Comparison of ENCODE assay signal across 30 mouse cellular contexts in genomic region chr4:97806924-97807323, GRCm38 (mm10). TPM values are rescaled to one million over a fixed set of nuclear protein-coding genes. Genes with fewer than 3 reads are reported as not detected.
A peak's percentile ranks its signal among the peaks of the same experiment; 100 is the strongest.
DNase-seq lines count a peak whose midpoint lies in the region; ATAC-seq and TF ChIP-seq lines count a peak whose summit lies in the region.
"Had no signal": no experiment of that assay in that cellular context is flagged by ENCODE, and none has a peak within 500 bp of the region (broad histone marks: within the 10 kb centered on the region; RNA-seq: fewer than 3 reads in every experiment).

No protein-coding gene starts in this region.

- 70% methylated on average over 2 of the region's 2 CpGs for WGBS in forebrain, embryonic 12.5 days
- WGBS in forebrain, postnatal 0 days, result 63% methylated on average over 2 of the region's 2 CpGs
- WGBS in intestine, embryonic 14.5 days, result 94% methylated on average over 2 of the region's 2 CpGs
- 91% methylated on average over 2 of the region's 2 CpGs for WGBS in intestine, embryonic 15.5 days
- WGBS in midbrain, embryonic 15.5 days, result 80% methylated on average over 2 of the region's 2 CpGs
- WGBS in midbrain, postnatal 0 days, result 83% methylated on average over 2 of the region's 2 CpGs
- WGBS in forebrain, embryonic 15.5 days, result 69% methylated on average over 2 of the region's 2 CpGs

- H3K27ac ChIP-seq in forebrain, embryonic 12.5 days, result 0 out of 2 replicates have a peak overlapping the region, but pooled peaks have one; percentile 25
- H3K27ac ChIP-seq in forebrain, postnatal 0 days (ENCODE audit: low read depth, low read length), result no peak overlapping the region
- no peak overlapping the region for H3K27ac ChIP-seq in intestine, embryonic 14.5 days (ENCODE audit: low read depth)
- no peak overlapping the region for H3K27ac ChIP-seq in intestine, embryonic 15.5 days
- no peak overlapping the region for H3K27ac ChIP-seq in midbrain, embryonic 15.5 days
- no peak overlapping the region for H3K27ac ChIP-seq in midbrain, postnatal 0 days (ENCODE audit: low read depth, low read length)
- no peak overlapping the region for H3K27ac ChIP-seq in forebrain, embryonic 15.5 days (replicated peaks)
- H3K27ac ChIP-seq: hindbrain, embryonic 12.5 days; kidney, postnatal 0 days; limb, embryonic 15.5 days; liver, embryonic 13.5 days; stomach, postnatal 0 days had no signal

- H3K4me2 ChIP-seq in forebrain, embryonic 12.5 days, result no peak overlapping the region
- H3K4me2 ChIP-seq in forebrain, postnatal 0 days (ENCODE audit: low read depth), result no peak overlapping the region
- H3K4me2 ChIP-seq in intestine, embryonic 14.5 days (ENCODE audit: low read length), result no peak overlapping the region
- no peak overlapping the region for H3K4me2 ChIP-seq in intestine, embryonic 15.5 days (replicated peaks)
- H3K4me2 ChIP-seq in midbrain, embryonic 15.5 days, result no peak overlapping the region
- no peak overlapping the region for H3K4me2 ChIP-seq in midbrain, postnatal 0 days (ENCODE audit: low read depth, low read length, poor library complexity, severe bottlenecking)
- no peak overlapping the region for H3K4me2 ChIP-seq in forebrain, embryonic 15.5 days (replicated peaks)
- H3K4me2 ChIP-seq: hindbrain, embryonic 12.5 days; limb, embryonic 15.5 days; liver, embryonic 13.5 days had no signal

- no peaks in the 10 kb centered on the region for H3K27me3 ChIP-seq in forebrain, embryonic 12.5 days
- H3K27me3 ChIP-seq in forebrain, postnatal 0 days (ENCODE audit: insufficient read depth, low read length), result no peaks in the 10 kb centered on the region
- no peaks in the 10 kb centered on the region for H3K27me3 ChIP-seq in intestine, embryonic 14.5 days (replicated peaks; ENCODE audit: control insufficient read depth, insufficient read depth, low read length)
- H3K27me3 ChIP-seq in intestine, embryonic 15.5 days (replicated peaks), result no peaks in the 10 kb centered on the region
- no peaks in the 10 kb centered on the region for H3K27me3 ChIP-seq in midbrain, embryonic 15.5 days (replicated peaks)
- H3K27me3 ChIP-seq in midbrain, postnatal 0 days (ENCODE audit: insufficient read depth, low read length), result no peaks in the 10 kb centered on the region
- H3K27me3 ChIP-seq in forebrain, embryonic 15.5 days, result no peaks in the 10 kb centered on the region
- H3K27me3 ChIP-seq: hindbrain, embryonic 12.5 days; limb, embryonic 15.5 days; liver, embryonic 13.5 days; Patski had no signal

- no peak for DNase-seq in forebrain, postnatal 0 days
- DNase-seq in intestine, embryonic 14.5 days (ENCODE audit: low spot score), result peak; percentile 20
- DNase-seq in midbrain, postnatal 0 days (ENCODE audit: low spot score), result no peak
- DNase-seq in thymus, postnatal 0 days (ENCODE audit: low spot score), result no peak
- DNase-seq: adrenal gland, postnatal 10 days; cerebellum, adult 8-10 months; cerebellum, postnatal 36 days; heart, postnatal 14 days; kidney, adult 8-10 months; kidney, postnatal 4 days; liver, embryonic 13.5 days; lung, adult 18-20 months; right cerebral cortex, adult 18-20 months; thymus, adult 18-20 months; thymus, postnatal 36 days had no signal

- H3K9ac ChIP-seq in forebrain, embryonic 12.5 days, result no peak overlapping the region
- no peak overlapping the region for H3K9ac ChIP-seq in forebrain, postnatal 0 days
- H3K9ac ChIP-seq in intestine, embryonic 14.5 days (ENCODE audit: low read length), result no peak overlapping the region
- H3K9ac ChIP-seq in intestine, embryonic 15.5 days, result no peak overlapping the region
- H3K9ac ChIP-seq in midbrain, embryonic 15.5 days, result no peak overlapping the region
- H3K9ac ChIP-seq in midbrain, postnatal 0 days (replicated peaks; ENCODE audit: low read length, poor library complexity, severe bottlenecking), result no peak overlapping the region
- H3K9ac ChIP-seq in forebrain, embryonic 15.5 days (replicated peaks), result no peak overlapping the region
- H3K9ac ChIP-seq: hindbrain, embryonic 12.5 days; limb, embryonic 15.5 days; liver, embryonic 13.5 days had no signal

- H3K4me1 ChIP-seq in forebrain, embryonic 12.5 days, result peaks cover 34% of the 10 kb centered on the region
- peaks cover 13% of the 10 kb centered on the region; the same call in 1 of the 2 replicates for H3K4me1 ChIP-seq in forebrain, postnatal 0 days (ENCODE audit: insufficient read depth)
- peaks cover 8% of the 10 kb centered on the region; the same call in 1 of the 2 replicates for H3K4me1 ChIP-seq in intestine, embryonic 14.5 days (replicated peaks; ENCODE audit: control insufficient read depth, insufficient read depth, low read length)
- no peaks in the 10 kb centered on the region for H3K4me1 ChIP-seq in intestine, embryonic 15.5 days (replicated peaks)
- peaks cover 8% of the 10 kb centered on the region; the same call in 1 of the 2 replicates for H3K4me1 ChIP-seq in midbrain, embryonic 15.5 days
- H3K4me1 ChIP-seq in midbrain, postnatal 0 days (ENCODE audit: insufficient read depth, low read length), result no peaks in the 10 kb centered on the region
- peaks cover 50% of the 10 kb centered on the region for H3K4me1 ChIP-seq in forebrain, embryonic 15.5 days

- no peaks in the 10 kb centered on the region for H3K9me3 ChIP-seq in forebrain, embryonic 12.5 days
- no peaks in the 10 kb centered on the region for H3K9me3 ChIP-seq in forebrain, postnatal 0 days (ENCODE audit: low read length)
- H3K9me3 ChIP-seq in intestine, embryonic 14.5 days (ENCODE audit: control insufficient read depth, low read length), result peaks cover 3% of the 10 kb centered on the region; the same call in 1 of the 2 replicates
- H3K9me3 ChIP-seq in intestine, embryonic 15.5 days, result no peaks in the 10 kb centered on the region
- no peaks in the 10 kb centered on the region for H3K9me3 ChIP-seq in midbrain, embryonic 15.5 days
- H3K9me3 ChIP-seq in midbrain, postnatal 0 days (ENCODE audit: low read length), result no peaks in the 10 kb centered on the region
- no peaks in the 10 kb centered on the region for H3K9me3 ChIP-seq in forebrain, embryonic 15.5 days
- H3K9me3 ChIP-seq: liver, embryonic 13.5 days had no signal

- TF ChIP-seq CTCF in forebrain, postnatal 0 days (IDR thresholded peaks at IDR 0.05; ENCODE audit: low read depth), result no peak
- TF ChIP-seq CTCF in midbrain, postnatal 0 days (IDR thresholded peaks at IDR 0.05), result no peak

- ATAC-seq in forebrain, embryonic 12.5 days (ENCODE audit: low FRiP score), result no peak
- ATAC-seq in forebrain, postnatal 0 days, result no peak
- ATAC-seq in intestine, embryonic 14.5 days (replicated peaks; ENCODE audit: low FRiP score, low TSS enrichment, low read depth), result no peak
- ATAC-seq in intestine, embryonic 15.5 days, result no peak
- 0 out of 2 replicates have a peak, but pooled peaks have one; percentile 27 for ATAC-seq in midbrain, embryonic 15.5 days (replicated peaks)
- no peak for ATAC-seq in midbrain, postnatal 0 days (ENCODE audit: low FRiP score)
- ATAC-seq in forebrain, embryonic 15.5 days (replicated peaks), result 0 out of 2 replicates have a peak, but pooled peaks have one; percentile 18
- ATAC-seq: intestine, embryonic 16.5 days; lung, postnatal 0 days; Patski had no signal

- H3K4me3 ChIP-seq in forebrain, embryonic 12.5 days (replicated peaks), result no peak overlapping the region
- no peak overlapping the region for H3K4me3 ChIP-seq in forebrain, postnatal 0 days (ENCODE audit: low read depth, low read length)
- H3K4me3 ChIP-seq in intestine, embryonic 14.5 days (ENCODE audit: low read depth, low read length), result no peak overlapping the region
- H3K4me3 ChIP-seq in intestine, embryonic 15.5 days (replicated peaks), result no peak overlapping the region
- no peak overlapping the region for H3K4me3 ChIP-seq in midbrain, embryonic 15.5 days
- H3K4me3 ChIP-seq in midbrain, postnatal 0 days (ENCODE audit: low read depth, low read length), result no peak overlapping the region
- H3K4me3 ChIP-seq in forebrain, embryonic 15.5 days, result no peak overlapping the region
- H3K4me3 ChIP-seq: hindbrain, embryonic 12.5 days; limb, embryonic 15.5 days; liver, embryonic 13.5 days; myocyte had no signal

- H3K36me3 ChIP-seq in forebrain, embryonic 12.5 days (replicated peaks), result peaks cover 9% of the 10 kb centered on the region; the same call in 1 of the 2 replicates
- no peaks in the 10 kb centered on the region for H3K36me3 ChIP-seq in forebrain, postnatal 0 days (ENCODE audit: insufficient read depth)
- peaks cover 9% of the 10 kb centered on the region; the same call in 1 of the 2 replicates for H3K36me3 ChIP-seq in intestine, embryonic 14.5 days (ENCODE audit: control insufficient read depth, insufficient read depth, low read length)
- H3K36me3 ChIP-seq in intestine, embryonic 15.5 days, result no peaks in the 10 kb centered on the region
- H3K36me3 ChIP-seq in midbrain, embryonic 15.5 days (replicated peaks), result no peaks in the 10 kb centered on the region
- H3K36me3 ChIP-seq in midbrain, postnatal 0 days (ENCODE audit: insufficient read depth, low read length), result no peaks in the 10 kb centered on the region
- no peaks in the 10 kb centered on the region for H3K36me3 ChIP-seq in forebrain, embryonic 15.5 days
- H3K36me3 ChIP-seq: liver, embryonic 13.5 days had no signal

RNA-seq across cellular contexts. Expression of gene E130114P18Rik, which starts 29.0 kb away (rescaled TPM):
- polyA plus RNA-seq in forebrain, embryonic 12.5 days (2016; fragmentation: Nextera tagmentation; extraction: Ambion mirVana), result 50.8 and 52.3 TPM in 2 replicates
- 12.9 and 15.2 TPM in 2 replicates for total RNA-seq in forebrain, postnatal 0 days (2014; rRNA removed)
- polyA plus RNA-seq in forebrain, postnatal 0 days (2015; fragmentation: Nextera tagmentation; extraction: Ambion mirVana), result 19.3 and 20.7 TPM in 2 replicates
- polyA plus RNA-seq in intestine, embryonic 14.5 days (2014; fragmentation: Nextera tagmentation; extraction: Ambion mirVana), result 5.2 and 8.0 TPM in 2 replicates
- polyA plus RNA-seq in intestine, embryonic 15.5 days (2015; fragmentation: Nextera tagmentation; extraction: Ambion mirVana), result 2.5 and 3.9 TPM in 2 replicates
- 12.7 and 13.7 TPM in 2 replicates for polyA plus RNA-seq in midbrain, embryonic 15.5 days (2015; fragmentation: Nextera tagmentation; extraction: Ambion mirVana)
- total RNA-seq in midbrain, postnatal 0 days (2014; rRNA removed), result 8.4 and 13.5 TPM in 2 replicates
- polyA plus RNA-seq in midbrain, postnatal 0 days (2015; fragmentation: Nextera tagmentation; extraction: Ambion mirVana), result 13.7 and 16.2 TPM in 2 replicates
- 39.8 and 45.7 TPM in 2 replicates for polyA plus RNA-seq in forebrain, embryonic 15.5 days (2015; fragmentation: Nextera tagmentation; extraction: Ambion mirVana)
- 0.54 and 0.79 TPM in 2 replicates for polyA plus RNA-seq in thymus, postnatal 0 days (2015; fragmentation: Nextera tagmentation; extraction: Ambion mirVana)
- total RNA-seq: gastrocnemius, adult 8-10 months; heart, postnatal 14 days had no signal
- polyA plus RNA-seq: G1E; myocyte; spleen, adult 2 months had no signal

RNA-seq across cellular contexts. Expression of gene Nfia, which starts 34.4 kb away (rescaled TPM):
- 62.1 and 67.2 TPM in 2 replicates for polyA plus RNA-seq in forebrain, embryonic 12.5 days (2016; fragmentation: Nextera tagmentation; extraction: Ambion mirVana)
- total RNA-seq in forebrain, postnatal 0 days (2014; rRNA removed), result 44.1 and 51.2 TPM in 2 replicates
- 38.2 and 57.5 TPM in 2 replicates for polyA plus RNA-seq in forebrain, postnatal 0 days (2015; fragmentation: Nextera tagmentation; extraction: Ambion mirVana)
- 42.1 and 43.8 TPM in 2 replicates for polyA plus RNA-seq in intestine, embryonic 14.5 days (2014; fragmentation: Nextera tagmentation; extraction: Ambion mirVana)
- 30.2 and 37.3 TPM in 2 replicates for polyA plus RNA-seq in intestine, embryonic 15.5 days (2015; fragmentation: Nextera tagmentation; extraction: Ambion mirVana)
- 26.5 and 27.8 TPM in 2 replicates for polyA plus RNA-seq in midbrain, embryonic 15.5 days (2015; fragmentation: Nextera tagmentation; extraction: Ambion mirVana)
- total RNA-seq in midbrain, postnatal 0 days (2014; rRNA removed), result 45.9 and 51.7 TPM in 2 replicates
- 29.9 and 35.7 TPM in 2 replicates for polyA plus RNA-seq in midbrain, postnatal 0 days (2015; fragmentation: Nextera tagmentation; extraction: Ambion mirVana)
- 98.3 and 101 TPM in 2 replicates for polyA plus RNA-seq in forebrain, embryonic 15.5 days (2015; fragmentation: Nextera tagmentation; extraction: Ambion mirVana)
- polyA plus RNA-seq in thymus, postnatal 0 days (2015; fragmentation: Nextera tagmentation; extraction: Ambion mirVana), result 16.5 and 18.7 TPM in 2 replicates

Comparison
In these comparisons a context has a peak if more than half of its experiments do, and no peak if none do; other contexts are left out.
1. ATAC-seq: peak in midbrain, embryonic 15.5 days (single experiment) and forebrain, embryonic 15.5 days (single experiment); none in forebrain, embryonic 12.5 days (single experiment), forebrain, postnatal 0 days (single experiment), intestine, embryonic 14.5 days (single experiment), intestine, embryonic 15.5 days (single experiment) and midbrain, postnatal 0 days (single experiment).